Mouse (Mus musculus): ENCODE measurements around the gene Pak7. TPM values are rescaled to one million over a fixed set of nuclear protein-coding genes. Genes with fewer than 3 reads are reported as not detected.

The Pak7 gene
- 0.13 TPM in 1 of 2 replicates, not detected in the other for polyA plus RNA-seq (2012; rRNA removed; ENCODE audit: low replicate concordance)

GRCm38 (mm10) chr2:136387181-136388131 lies at the start of gene Pak7:
TSS of gene Pak7 (minus strand) at chr2:136387967.

GRCm38 (mm10) chr2:136051688-136052289 lies 336.0 kb downstream of the Pak7 start, which contains the start of gene Lamp5:
TSS of gene Lamp5 (plus strand) at chr2:136052239.

Other genes with a start within 250 kb of the Pak7 start
- gene Ankef1, start 113.9 kb upstream of the Pak7 start, polyA plus RNA-seq (2012; rRNA removed; ENCODE audit: low replicate concordance) = 17.0 and 58.0 TPM in 2 replicates